Mouse (Mus musculus): ENCODE results near the gene Slc44a5.

GRCm38 (mm10) chr3:153967447-153967846, 5.8 kb upstream of the Slc44a5 start:
- no peak for TF ChIP-seq CTCF (IDR thresholded peaks at IDR 0.05; ENCODE audit: borderline replicate concordance, insufficient read depth, low read length)
- TF ChIP-seq POLR2A (IDR thresholded peaks at IDR 0.05; ENCODE audit: low read depth, low read length) = no peak
